Mouse (Mus musculus) hematopoietic stem cell, adult 5-6 weeks (primary cell): ENCODE results near the gene Gm17304. TPM values are rescaled to one million over a fixed set of nuclear protein-coding genes. Genes with fewer than 3 reads are reported as not detected.
A peak's percentile ranks its signal among the peaks of the same experiment; 100 is the strongest.

ENCODE experiments used
- ATAC-seq, 2 experiments: fragments of 125-278 bp in 1 of 2; replicated peaks in 1 of 2; 2 replicates each; pipeline ENCODE4 v1.8.0; 2016 to 2017; ENCODE audit warnings: inconsistent platforms in 2 of 2, mild to moderate bottlenecking in 2 of 2, moderate number of reproducible peaks in 2 of 2, low read depth in 1 of 2, moderate TSS enrichment in 1 of 2; ENCODE audit not compliant: low FRiP score in 2 of 2, poor library complexity in 2 of 2, severe bottlenecking in 2 of 2, insufficient read depth in 1 of 2, low TSS enrichment in 1 of 2
- total RNA-seq: library from RNA; stranded (forward); fragments of 172-1452, 232-1000 nt; gene quantifications from 2 replicates; pipeline ENCODE4 v1.2.3, GENCODE M21; 2017

Gm17304 gene
- total RNA-seq, 1 experiment from 2014 or later: not detected

GRCm38 (mm10) chr5:106612151-106612550, 3.3 kb downstream of the Gm17304 start:
- no peak for ATAC-seq

GRCm38 (mm10) chr5:106614570-106614969, 5.7 kb downstream of the Gm17304 start:
- ATAC-seq: no peak

DNA sequence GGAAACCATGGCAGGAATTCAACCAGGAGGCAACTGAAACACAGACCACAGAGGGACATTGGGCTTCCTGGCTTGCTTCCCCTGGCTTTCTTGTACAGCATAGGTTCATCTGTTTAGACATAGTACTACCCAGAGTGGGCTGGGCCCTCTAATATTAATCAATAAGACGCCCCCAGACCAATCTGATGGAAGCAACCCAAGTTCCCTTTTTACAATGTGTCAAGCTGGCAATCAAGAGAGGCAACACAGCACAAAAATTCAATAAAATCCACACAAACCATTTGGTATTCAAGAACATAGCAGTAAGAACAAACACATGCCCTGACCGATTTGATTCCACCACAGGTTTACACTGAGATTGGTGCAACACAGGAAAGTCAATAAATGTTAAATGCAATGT, 6.1 kb downstream of the Gm17304 start:
- no peak for ATAC-seq

GRCm38 (mm10) chr5:106620446-106620845, 11.5 kb downstream of the Gm17304 start:
- ATAC-seq: no peak

DNA sequence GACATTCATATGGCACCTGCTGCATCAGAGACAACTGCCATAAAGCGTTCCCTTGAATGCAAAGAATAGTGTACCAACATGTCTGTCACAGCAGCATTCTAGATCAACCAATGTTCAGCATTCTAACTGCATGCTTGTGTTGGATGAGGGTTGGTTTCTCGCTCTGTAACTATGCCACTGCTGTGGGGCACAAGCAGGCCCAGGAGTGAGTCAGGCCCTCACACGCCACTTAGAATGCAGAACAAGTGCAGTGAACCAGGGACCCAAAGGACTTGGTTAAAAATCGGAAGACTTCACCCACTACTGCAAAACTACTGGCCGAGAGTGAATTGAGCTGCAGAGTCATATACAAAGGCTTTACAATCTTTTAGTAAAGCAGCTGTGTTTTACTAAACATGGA, 13.3 kb downstream of the Gm17304 start:
- ATAC-seq: no peak

- no peak for ATAC-seq
Observed at GRCm38 (mm10) chr5:106623337-106623736, 14.4 kb downstream of the Gm17304 start.

GRCm38 (mm10) chr5:106628369-106629149, 19.7 kb downstream of the Gm17304 start:
- no peak for ATAC-seq

DNA sequence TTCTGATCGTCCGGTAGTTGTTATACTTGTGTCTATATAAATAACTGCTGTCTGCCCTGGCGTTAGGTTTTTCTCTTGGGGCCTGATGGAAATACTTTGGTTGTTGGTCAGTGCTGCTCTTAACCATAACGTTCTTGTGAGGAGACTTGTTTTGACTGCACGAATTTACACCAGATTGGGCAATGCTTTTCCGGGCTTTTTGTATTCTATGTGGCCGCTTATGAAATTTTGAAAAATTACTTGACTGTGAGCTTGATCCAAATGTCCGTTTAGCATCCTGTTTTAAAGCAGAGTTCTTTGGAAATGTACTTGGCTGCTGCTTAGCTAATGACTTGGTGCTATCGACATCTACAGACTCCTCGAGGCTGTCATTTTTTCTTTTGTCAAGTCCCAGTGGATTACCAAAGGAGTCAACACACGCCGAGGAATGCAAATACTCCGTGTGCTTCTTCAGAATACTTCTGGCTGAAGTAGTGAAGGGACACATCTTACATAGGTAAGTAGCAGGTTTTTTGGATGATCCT, 27.6 kb downstream of the Gm17304 start:
- no peak for ATAC-seq

DNA sequence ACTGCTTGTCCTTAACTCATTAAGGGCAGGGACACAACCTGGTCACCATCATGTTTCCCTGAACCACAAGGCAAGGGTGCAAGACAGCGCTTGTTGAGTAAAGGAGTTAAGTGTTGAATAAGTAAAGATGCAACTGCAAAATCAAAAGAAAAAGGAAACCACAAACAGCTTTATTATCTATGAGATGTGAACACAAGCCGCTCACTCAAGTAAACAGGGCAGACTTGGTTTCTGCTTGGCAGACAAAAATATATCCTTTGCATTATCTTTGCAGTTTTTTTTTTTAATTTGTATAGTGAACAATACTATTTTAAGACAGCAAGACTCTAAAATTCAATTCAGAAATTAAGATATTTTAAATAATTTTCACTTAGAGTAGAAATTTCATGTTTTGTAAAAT, 30.7 kb downstream of the Gm17304 start:
- ATAC-seq: no peak

GRCm38 (mm10) chr5:106640235-106640809, 31.4 kb downstream of the Gm17304 start:
- ATAC-seq: no peak

DNA sequence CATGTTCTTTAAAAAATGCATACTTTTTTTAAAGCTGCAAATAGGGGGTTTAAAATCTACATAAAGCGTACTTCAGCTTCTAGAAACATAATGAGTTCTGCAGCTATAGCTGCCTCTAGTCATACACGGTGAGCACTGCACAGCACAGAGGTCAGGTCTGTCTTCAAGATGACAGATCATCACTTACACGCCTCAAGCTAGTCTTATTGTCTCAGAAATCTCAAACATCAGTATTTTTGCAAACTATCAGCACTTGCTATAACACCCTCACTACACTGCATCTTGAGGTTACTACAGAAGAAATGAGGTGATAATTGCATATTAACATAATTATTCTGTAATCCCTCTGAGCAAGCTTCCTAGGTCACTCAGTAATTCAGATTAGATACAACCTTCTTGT, 33.0 kb downstream of the Gm17304 start:
- no peak for ATAC-seq

- ATAC-seq: no peak
Observed at GRCm38 (mm10) chr5:106643434-106643833, 34.5 kb downstream of the Gm17304 start.

- no peak for ATAC-seq
Observed at GRCm38 (mm10) chr5:106649441-106649840, 40.5 kb downstream of the Gm17304 start.

DNA sequence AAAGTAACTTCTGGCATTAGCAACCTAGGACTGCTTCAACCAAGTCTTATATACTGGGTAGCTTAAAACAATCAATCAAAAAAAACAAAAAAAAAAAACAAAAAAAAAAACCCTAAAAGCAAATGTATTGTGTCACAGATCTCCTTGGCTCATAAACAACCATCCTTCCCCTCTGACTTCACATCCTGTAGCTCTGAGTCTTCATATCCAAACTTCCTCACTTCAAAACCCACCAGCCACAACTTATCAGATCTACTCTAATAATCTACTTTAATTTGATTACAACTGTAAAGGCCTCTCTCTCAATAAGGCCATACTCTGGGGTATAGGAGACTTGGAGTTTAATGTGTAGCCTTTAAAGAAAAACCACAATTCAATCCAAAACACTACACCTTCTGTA, 41.1 kb downstream of the Gm17304 start:
- peak; percentile 17 to 39; a peak in 1 of 4 replicates for ATAC-seq

GRCm38 (mm10) chr5:106652220-106652753, 43.4 kb downstream of the Gm17304 start:
- ATAC-seq: no peak

GRCm38 (mm10) chr5:106652790-106653328, 44.0 kb downstream of the Gm17304 start:
- no peak for ATAC-seq
